Mouse (Mus musculus): ENCODE measurements around the gene Car8. TPM values are rescaled to one million over a fixed set of nuclear protein-coding genes. Genes with fewer than 3 reads are reported as not detected.

Gene Car8
- polyA plus RNA-seq, 1 experiment from 2014 or later: 2.6 TPM

Small RNAs within 50 kb of the gene (microRNA-seq; reads per million reads assigned to microRNA genes)
- gene Gm25355: not detected
